Mouse (Mus musculus): Measurements from ENCODE around the gene Rgs9. TPM values are rescaled to one million over a fixed set of nuclear protein-coding genes. Genes with fewer than 3 reads are reported as not detected.

Gene Rgs9
- polyA plus RNA-seq, 1 experiment from 2014 or later: 3.3 TPM

DNA sequence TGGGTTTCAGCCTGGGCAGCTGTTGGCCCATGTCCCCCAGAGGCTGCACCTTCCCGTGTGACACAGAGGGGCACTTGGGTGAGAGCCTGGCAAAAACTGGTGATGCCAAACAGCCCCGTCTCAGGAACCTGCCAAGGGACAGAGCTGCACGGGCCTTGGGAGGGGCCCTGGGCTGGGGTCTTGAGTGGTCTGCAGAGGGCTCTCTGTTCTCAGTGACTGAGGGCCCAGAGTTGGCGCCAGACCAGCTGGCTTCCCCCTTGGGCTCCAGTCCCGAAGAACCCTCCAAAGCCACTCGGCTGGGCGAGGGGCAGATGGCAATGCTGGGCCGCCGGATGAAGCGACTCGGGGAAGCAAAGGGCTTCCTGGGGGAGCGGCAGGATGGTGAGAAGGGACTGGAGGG lies 70.8 kb downstream of the Rgs9 start:
- WGBS: 85% methylated on average over 12 of the region's 12 CpGs
- H3K9ac ChIP-seq: no peak overlapping the region
- H3K4me3 ChIP-seq: no peak overlapping the region
- no peaks in the 10 kb centered on the region for H3K36me3 ChIP-seq
- H3K9me3 ChIP-seq (replicated peaks): no peaks in the 10 kb centered on the region
- ATAC-seq (ENCODE audit: low FRiP score): no peak
- H3K4me2 ChIP-seq (replicated peaks): no peak overlapping the region
- no peak overlapping the region for H3K27ac ChIP-seq
- H3K27me3 ChIP-seq: no peaks in the 10 kb centered on the region
- H3K4me1 ChIP-seq: no peaks in the 10 kb centered on the region

DNA sequence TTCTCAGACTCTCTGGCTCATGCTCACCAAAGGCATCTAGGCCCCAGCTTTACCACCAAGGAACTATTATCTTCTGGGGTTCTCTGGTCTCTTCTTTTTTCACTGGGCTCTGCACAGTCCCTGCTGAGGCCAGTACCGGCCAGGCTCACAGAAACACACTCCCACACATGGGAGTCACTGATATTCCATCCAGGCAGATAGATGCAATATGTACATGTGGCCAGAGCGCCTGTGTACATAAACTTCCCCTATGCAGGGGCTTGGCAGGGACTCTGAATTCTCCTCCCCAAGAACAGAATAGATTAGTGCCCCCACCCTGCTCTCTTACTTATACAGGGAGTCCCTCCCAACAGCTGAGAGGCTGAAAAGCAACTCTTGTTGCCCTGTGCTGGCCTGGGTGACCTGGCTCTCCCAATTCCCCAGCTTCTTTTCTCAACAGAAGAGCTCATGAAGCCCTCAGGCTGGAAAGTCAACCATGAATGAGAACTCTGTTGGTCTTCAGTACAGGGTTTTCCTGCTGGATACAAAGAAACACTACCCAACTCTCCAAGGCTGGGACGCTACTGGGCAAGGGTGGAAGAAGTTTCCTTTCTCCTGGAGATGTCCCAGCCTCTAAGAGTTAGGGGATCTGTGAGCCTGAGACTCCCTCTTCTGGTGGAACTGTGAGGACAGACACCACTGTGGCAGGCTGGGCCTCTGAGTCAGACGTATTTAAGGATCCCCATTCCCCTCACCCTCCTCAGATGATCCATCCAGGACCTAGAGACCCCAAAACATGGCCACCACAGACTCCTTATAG lies 76.5 kb downstream of the Rgs9 start:
- ATAC-seq (ENCODE audit: low FRiP score): no peak
- H3K4me3 ChIP-seq: no peak overlapping the region
- H3K4me2 ChIP-seq (replicated peaks): no peak overlapping the region
- no peaks in the 10 kb centered on the region for H3K27me3 ChIP-seq
- H3K9me3 ChIP-seq (replicated peaks): no peaks in the 10 kb centered on the region
- 36% methylated on average over 4 of the region's 4 CpGs for WGBS
- H3K27ac ChIP-seq: no peak overlapping the region
- no peaks in the 10 kb centered on the region for H3K36me3 ChIP-seq
- peaks cover 15% of the 10 kb centered on the region for H3K4me1 ChIP-seq
- no peak overlapping the region for H3K9ac ChIP-seq

DNA sequence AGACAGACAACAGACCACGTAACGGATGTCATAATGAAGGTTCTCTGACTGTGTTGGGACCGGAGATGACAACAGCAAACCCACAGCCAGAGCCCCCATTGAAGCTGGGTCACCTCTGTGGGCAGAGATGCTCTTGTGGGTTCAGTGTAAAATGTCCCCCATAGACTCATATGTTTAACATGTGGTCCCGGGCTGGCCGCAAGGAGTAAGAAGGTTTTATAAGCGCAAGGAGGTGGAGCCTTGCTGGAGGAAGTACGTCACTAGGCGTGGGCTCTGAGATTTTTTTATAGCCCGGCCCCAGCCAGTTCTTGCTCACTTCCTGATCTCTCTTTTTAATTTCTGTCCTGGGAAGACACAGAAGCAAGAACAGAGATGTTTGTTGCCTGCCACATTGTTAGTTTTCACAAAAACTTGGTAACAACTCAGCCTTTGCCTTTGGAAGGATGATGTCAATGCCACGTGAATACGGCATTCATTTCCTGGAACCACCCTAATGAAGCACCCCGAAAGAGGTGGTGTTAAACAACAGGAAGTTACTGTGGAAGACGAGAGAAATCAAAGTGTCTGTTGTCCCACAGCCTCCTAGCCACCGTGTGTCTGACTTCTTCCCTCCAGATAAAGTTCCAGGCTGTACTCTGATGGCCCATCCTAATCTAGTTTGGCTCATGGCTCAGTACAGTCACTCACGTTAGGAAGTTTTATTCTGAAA lies 79.1 kb downstream of the Rgs9 start:
- no peaks in the 10 kb centered on the region for H3K9me3 ChIP-seq (replicated peaks)
- no peaks in the 10 kb centered on the region for H3K36me3 ChIP-seq
- H3K4me1 ChIP-seq: peaks cover 15% of the 10 kb centered on the region
- WGBS: 85% methylated on average over 15 of the region's 15 CpGs
- H3K27me3 ChIP-seq: no peaks in the 10 kb centered on the region
- no peak overlapping the region for H3K4me2 ChIP-seq (replicated peaks)
- no peak for ATAC-seq (ENCODE audit: low FRiP score)
- 0 out of 2 replicates have a peak overlapping the region, but pooled peaks have one; percentile 13 for H3K27ac ChIP-seq
- no peak overlapping the region for H3K9ac ChIP-seq
- H3K4me3 ChIP-seq: no peak overlapping the region

DNA sequence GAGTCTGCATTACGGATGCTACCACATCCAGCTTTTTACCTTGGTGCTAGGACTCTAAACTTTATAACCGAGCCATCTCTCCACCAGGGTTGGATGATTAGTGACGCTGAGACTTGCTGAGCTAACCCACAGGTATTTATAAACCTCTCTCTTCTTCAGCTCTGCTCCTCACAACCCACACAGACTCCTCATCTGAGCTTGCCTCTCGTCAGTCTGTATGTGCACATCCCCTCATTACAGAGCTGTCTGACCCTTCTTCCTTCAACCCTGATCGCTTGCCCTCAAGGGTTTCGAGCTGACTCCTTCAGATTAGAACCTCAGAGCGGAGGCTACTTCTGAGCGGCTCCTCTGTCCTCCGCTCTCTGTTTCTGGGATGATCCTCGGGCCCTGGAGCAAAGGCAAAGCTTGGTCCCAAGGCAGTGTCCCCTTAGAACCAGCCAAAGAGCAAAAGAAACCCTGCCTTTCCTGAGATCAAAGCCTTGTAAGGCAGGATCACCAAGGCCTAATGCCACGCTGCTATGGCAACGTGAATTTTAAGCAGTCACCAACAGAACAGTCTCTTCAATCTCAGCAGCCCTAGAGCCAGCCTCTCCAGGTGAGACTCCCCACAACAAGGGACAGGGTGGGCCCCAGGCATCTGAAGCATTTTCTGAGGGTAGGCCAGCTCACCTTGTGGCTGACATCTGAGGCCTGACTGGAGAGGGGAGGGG lies 79.9 kb downstream of the Rgs9 start:
- H3K27ac ChIP-seq: 0 out of 2 replicates have a peak overlapping the region, but pooled peaks have one; percentile 44
- no peak overlapping the region for H3K4me2 ChIP-seq (replicated peaks)
- no peaks in the 10 kb centered on the region for H3K27me3 ChIP-seq
- WGBS: 42% methylated on average over 12 of the region's 12 CpGs
- no peaks in the 10 kb centered on the region for H3K9me3 ChIP-seq (replicated peaks)
- H3K36me3 ChIP-seq: no peaks in the 10 kb centered on the region
- peak; percentile 72; the same call in 1 of the 2 replicates for ATAC-seq (ENCODE audit: low FRiP score)
- peaks cover 15% of the 10 kb centered on the region for H3K4me1 ChIP-seq
- no peak overlapping the region for H3K9ac ChIP-seq
- no peak overlapping the region for H3K4me3 ChIP-seq

DNA sequence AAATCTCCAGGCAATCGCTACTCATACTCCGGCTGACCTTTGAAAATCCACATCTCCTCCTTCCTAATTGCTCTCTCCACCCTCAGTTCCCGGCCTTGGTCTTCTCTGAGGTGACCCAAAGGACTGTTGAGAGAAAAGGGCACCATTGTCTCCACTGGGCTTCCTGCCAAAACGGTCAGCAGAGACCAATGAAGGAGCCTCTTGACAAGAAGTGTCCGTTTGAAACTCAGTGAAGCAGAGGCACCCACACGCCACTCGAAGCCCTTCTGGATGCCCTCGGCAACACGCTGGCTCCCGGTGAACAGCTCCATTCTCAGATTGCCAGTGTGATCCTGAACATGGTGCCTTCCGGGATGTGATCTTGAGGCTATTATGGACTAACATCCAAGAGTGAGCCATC lies 87.2 kb downstream of the Rgs9 start:
- Histone ChIP-seq H3K9ac (no peak overlapping the region), H3K4me1 (peaks cover 23% of the 10 kb centered on the region), H3K4me2 (replicated peaks) (no peak overlapping the region; the same call in 1 of the 2 replicates), H3K9me3 (replicated peaks) (no peaks in the 10 kb centered on the region), H3K36me3 (no peaks in the 10 kb centered on the region), H3K27ac (no peak overlapping the region), H3K4me3 (no peak overlapping the region), H3K27me3 (no peaks in the 10 kb centered on the region; the same call in 1 of the 2 replicates)
- 10% methylated on average over 11 of the region's 11 CpGs for WGBS
- no peak for ATAC-seq (ENCODE audit: low FRiP score)

DNA sequence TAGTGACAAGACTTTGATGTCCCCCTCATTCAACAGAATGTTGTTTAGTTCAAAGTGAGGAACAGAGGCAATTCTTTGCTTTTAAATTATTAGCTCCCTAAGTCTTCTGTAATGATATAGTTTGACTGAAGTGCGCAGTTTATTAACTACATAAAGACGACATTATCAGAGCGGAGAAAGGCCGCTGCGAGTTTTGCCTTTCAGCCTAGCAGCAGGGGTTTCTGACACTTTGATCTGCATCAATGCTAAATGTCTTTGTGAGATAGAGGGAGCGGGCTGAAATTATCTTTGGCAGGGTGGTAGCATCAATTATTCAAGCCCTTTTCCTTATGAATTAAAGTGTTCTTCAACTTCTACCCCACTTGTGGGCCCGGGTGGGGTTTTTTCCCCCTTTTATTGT lies 87.6 kb downstream of the Rgs9 start:
- no peak overlapping the region for H3K4me3 ChIP-seq
- no peaks in the 10 kb centered on the region for H3K9me3 ChIP-seq (replicated peaks)
- H3K27me3 ChIP-seq: no peaks in the 10 kb centered on the region; the same call in 1 of the 2 replicates
- no peak for ATAC-seq (ENCODE audit: low FRiP score)
- H3K36me3 ChIP-seq: no peaks in the 10 kb centered on the region
- no peak overlapping the region for H3K9ac ChIP-seq
- 33% methylated on average over 7 of the region's 7 CpGs for WGBS
- H3K27ac ChIP-seq: no peak overlapping the region
- H3K4me2 ChIP-seq (replicated peaks): 0 out of 2 replicates have a peak overlapping the region, but pooled peaks have one; percentile 4
- H3K4me1 ChIP-seq: peaks cover 27% of the 10 kb centered on the region

DNA sequence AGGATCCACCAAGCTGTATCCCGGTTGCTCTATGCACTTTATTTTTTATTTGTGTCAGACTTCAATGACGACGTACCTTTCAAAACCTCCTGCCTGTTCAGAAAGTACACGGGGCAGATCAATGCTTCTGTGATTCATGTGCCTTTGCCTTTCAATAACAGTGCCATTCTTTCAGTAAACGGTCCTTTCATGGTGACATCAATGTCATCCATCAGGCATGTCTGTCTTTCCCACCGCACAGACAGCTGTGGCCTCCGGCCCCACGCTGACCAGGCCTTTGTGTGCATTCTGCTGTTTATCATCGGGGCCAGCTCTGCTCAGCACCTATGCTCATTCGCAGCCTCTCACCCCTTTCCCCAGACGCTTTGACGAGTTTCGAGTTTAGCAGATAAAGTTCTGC lies 91.2 kb downstream of the Rgs9 start:
- Histone ChIP-seq H3K4me3 (no peak overlapping the region), H3K4me1 (peaks cover 27% of the 10 kb centered on the region), H3K27ac (peak overlapping the region; percentile 3; the same call in 1 of the 2 replicates), H3K36me3 (no peaks in the 10 kb centered on the region), H3K4me2 (replicated peaks) (no peak overlapping the region), H3K27me3 (no peaks in the 10 kb centered on the region; the same call in 1 of the 2 replicates), H3K9ac (no peak overlapping the region), H3K9me3 (replicated peaks) (no peaks in the 10 kb centered on the region)
- ATAC-seq (ENCODE audit: low FRiP score): no peak
- WGBS: 14% methylated on average over 13 of the region's 13 CpGs

DNA sequence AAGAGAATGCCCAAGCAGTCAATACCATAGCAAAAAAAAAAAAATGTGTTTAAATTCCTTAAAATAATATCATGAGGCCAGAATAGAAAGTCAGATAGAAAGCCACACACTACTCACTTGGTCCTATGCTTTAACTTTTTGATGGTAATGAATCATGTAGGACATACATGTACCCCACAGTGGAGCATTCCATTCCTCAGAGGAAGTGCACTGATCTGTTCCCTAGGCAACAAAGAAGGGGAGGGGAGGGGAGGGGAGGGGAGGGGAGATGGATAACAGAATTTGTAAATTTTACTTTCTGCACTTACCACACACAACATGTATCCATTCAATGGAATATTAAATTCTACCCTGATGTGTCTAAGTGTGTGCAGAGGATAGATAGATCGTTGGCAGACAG lies 91.9 kb downstream of the Rgs9 start:
- Histone ChIP-seq H3K4me3 (no peak overlapping the region), H3K9me3 (replicated peaks) (no peaks in the 10 kb centered on the region), H3K27ac (no peak overlapping the region), H3K36me3 (no peaks in the 10 kb centered on the region), H3K4me1 (peaks cover 27% of the 10 kb centered on the region), H3K27me3 (no peaks in the 10 kb centered on the region; the same call in 1 of the 2 replicates), H3K9ac (no peak overlapping the region), H3K4me2 (replicated peaks) (no peak overlapping the region)
- ATAC-seq (ENCODE audit: low FRiP score): peak; percentile 16; the same call in 1 of the 2 replicates
- 52% methylated on average over 1 of the region's 1 CpGs for WGBS

DNA sequence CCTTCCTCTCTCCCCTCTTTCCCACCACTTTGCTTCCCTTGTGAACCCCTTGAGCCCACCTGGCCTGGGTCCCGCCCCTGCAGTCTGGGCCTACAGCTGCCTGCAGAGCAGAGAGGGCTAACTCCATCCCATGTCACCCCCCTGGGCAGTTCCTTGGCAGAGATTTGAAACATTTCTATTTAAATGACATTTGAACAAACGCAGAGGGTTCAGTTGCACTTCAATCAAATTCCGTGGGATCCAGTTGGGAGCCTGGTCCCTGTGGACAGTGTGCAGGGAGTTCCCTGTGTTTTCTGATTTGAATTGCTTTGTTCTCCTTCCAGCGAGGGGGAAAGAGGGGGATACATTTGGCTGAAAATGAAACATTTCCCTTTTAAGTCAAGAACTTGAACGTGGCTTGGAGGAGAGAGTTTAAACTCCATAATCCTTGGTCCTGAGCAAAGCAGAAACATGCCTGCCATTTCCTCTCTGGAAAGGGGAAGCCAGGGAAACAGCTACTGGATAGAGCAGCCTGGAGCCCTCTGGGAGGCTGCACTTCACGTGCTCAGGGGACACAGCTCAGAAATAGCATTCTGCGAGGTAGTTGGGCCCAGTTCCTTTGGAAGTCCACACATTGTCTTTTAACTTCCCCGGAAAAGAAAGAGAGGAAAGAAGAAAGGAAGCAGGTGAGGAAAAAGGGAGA lies 98.2 kb downstream of the Rgs9 start:
- no peak overlapping the region for H3K9ac ChIP-seq
- H3K4me3 ChIP-seq: no peak overlapping the region
- 24% methylated on average over 8 of the region's 8 CpGs for WGBS
- H3K27ac ChIP-seq: peak overlapping the region; percentile 55; the same call in 1 of the 2 replicates
- no peaks in the 10 kb centered on the region for H3K9me3 ChIP-seq (replicated peaks)
- ATAC-seq (ENCODE audit: low FRiP score): no peak
- H3K4me1 ChIP-seq: peaks cover 13% of the 10 kb centered on the region
- H3K27me3 ChIP-seq: no peaks in the 10 kb centered on the region
- H3K36me3 ChIP-seq: no peaks in the 10 kb centered on the region
- H3K4me2 ChIP-seq (replicated peaks): no peak overlapping the region

DNA sequence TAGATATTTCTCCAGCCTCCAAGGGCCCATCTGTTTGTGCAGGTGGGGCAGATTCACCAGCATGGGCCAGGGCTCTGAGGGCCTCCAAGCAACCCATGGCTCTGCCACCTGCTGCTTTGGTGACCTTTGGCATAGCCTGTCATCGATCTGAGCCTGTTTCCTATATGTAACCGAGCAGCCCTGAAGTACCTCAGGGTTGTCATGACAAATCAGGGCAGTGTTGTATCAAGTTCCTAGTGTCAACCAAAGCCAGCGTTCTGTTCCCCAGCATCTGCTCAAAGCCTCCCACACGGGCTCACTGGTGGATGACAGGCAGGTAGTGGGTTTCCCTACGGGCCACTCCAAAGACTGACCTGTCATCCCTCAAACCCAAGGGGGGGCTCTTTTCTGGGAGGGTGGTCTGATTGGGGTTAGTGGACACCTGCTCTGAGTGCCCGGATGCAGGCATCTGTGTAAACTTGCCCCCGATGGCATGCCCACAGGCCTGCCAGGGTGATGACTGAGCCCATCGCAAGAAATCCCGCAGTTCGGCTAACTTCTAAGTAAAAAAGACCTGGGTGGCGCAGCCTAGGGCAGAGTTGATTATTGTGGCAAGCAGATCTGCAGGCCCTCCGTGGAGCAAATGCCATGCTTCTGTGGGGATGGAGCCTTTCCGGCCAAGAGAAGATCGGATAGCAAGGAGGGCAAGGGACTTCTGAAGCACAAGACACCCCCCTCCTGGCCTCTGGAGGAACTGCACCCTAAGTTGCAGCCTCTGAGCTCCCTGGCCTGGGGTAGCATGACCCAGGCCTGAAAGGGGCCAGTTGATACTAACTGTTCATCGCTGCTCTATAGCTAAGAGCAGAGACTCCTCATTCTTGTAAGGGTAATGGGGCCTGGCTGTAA lies 105.0 kb downstream of the Rgs9 start:
- Histone ChIP-seq H3K27ac (no peak overlapping the region), H3K36me3 (no peaks in the 10 kb centered on the region), H3K4me3 (no peak overlapping the region), H3K27me3 (no peaks in the 10 kb centered on the region), H3K9ac (no peak overlapping the region), H3K4me1 (peaks cover 5% of the 10 kb centered on the region), H3K4me2 (replicated peaks) (no peak overlapping the region), H3K9me3 (replicated peaks) (no peaks in the 10 kb centered on the region)
- ATAC-seq (ENCODE audit: low FRiP score): peak; percentile 58; the same call in 1 of the 2 replicates
- WGBS: 27% methylated on average over 15 of the region's 15 CpGs

DNA sequence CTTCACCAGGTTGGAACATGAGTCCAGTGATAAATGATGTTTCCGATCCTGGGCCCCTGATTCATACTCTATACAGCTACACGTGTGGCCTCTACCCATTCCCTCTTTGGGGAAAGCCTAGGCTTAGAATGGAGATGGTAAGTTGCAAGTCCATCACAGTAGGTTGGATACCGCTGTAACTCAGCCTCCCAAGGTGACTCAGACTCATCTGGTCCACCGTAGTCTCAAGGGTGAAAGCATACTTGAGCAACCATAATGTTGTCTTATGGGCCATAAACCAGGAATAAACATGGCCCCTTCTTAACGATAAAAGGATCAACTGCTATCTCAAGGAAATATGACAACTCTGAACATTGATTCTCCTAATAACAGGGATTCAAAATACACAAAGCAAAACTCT lies 109.7 kb downstream of the Rgs9 start:
- Histone ChIP-seq H3K9ac (no peak overlapping the region), H3K4me3 (no peak overlapping the region)
- 89% methylated on average over 5 of the region's 5 CpGs for WGBS

More for the DNA sequence above, 109.7 kb downstream of the Rgs9 start:
- no peaks in the 10 kb centered on the region for H3K27me3 ChIP-seq
- H3K27ac ChIP-seq: no peak overlapping the region
- H3K36me3 ChIP-seq: no peaks in the 10 kb centered on the region
- H3K4me1 ChIP-seq: peaks cover 5% of the 10 kb centered on the region
- H3K4me2 ChIP-seq (replicated peaks): no peak overlapping the region
- ATAC-seq (ENCODE audit: low FRiP score): no peak
- H3K9me3 ChIP-seq (replicated peaks): no peaks in the 10 kb centered on the region

Measured in hindbrain, embryonic 12.5 days (tissue).